Mouse (Mus musculus): Measurements from ENCODE around the gene Cotl1. TPM values are rescaled to one million over a fixed set of nuclear protein-coding genes. Genes with fewer than 3 reads are reported as not detected.

Gene Cotl1
- total RNA-seq, 1 experiment from 2014 or later = 56.9 TPM

Other genes starting within 250 kb of the Cotl1 start
- 11.9 and 13.3 TPM in 2 replicates for gene Taf1c, start 235.3 kb downstream of the Cotl1 start, total RNA-seq (2021)
- gene Adad2, start 227.8 kb downstream of the Cotl1 start, total RNA-seq (2021) = not detected in 2 replicates
- 0.41 and 0.74 TPM in 2 replicates for gene Kcng4, start 204.9 kb downstream of the Cotl1 start, total RNA-seq (2021)
- 10.4 and 10.7 TPM in 2 replicates for gene Wfdc1, start 174.2 kb downstream of the Cotl1 start, total RNA-seq (2021)
- 0.41 TPM in 2 replicates for gene Atp2c2, start 140.5 kb downstream of the Cotl1 start, total RNA-seq (2021)
- 9.1 and 10.8 TPM in 2 replicates for gene Tldc1, start 62.1 kb downstream of the Cotl1 start, total RNA-seq (2021)
- gene Klhl36, start 21.7 kb upstream of the Cotl1 start, total RNA-seq (2021) = 6.6 and 10.0 TPM in 2 replicates
- 103 and 109 TPM in 2 replicates for gene Usp10, start 69.8 kb upstream of the Cotl1 start, total RNA-seq (2021)
- gene Gm20388, start 70.3 kb upstream of the Cotl1 start, total RNA-seq (2021) = 4.6 and 17.6 TPM in 2 replicates
- 6.9 and 8.3 TPM in 2 replicates for gene Crispld2, start 151.9 kb upstream of the Cotl1 start, total RNA-seq (2021)

Data from adrenal gland, postnatal 14 days (tissue).